Mouse (Mus musculus): ENCODE measurements around the gene Qrfp. TPM values are rescaled to one million over a fixed set of nuclear protein-coding genes. Genes with fewer than 3 reads are reported as not detected.

Gene Qrfp
- polyA plus RNA-seq, 1 experiment from 2014 or later: not detected

DNA sequence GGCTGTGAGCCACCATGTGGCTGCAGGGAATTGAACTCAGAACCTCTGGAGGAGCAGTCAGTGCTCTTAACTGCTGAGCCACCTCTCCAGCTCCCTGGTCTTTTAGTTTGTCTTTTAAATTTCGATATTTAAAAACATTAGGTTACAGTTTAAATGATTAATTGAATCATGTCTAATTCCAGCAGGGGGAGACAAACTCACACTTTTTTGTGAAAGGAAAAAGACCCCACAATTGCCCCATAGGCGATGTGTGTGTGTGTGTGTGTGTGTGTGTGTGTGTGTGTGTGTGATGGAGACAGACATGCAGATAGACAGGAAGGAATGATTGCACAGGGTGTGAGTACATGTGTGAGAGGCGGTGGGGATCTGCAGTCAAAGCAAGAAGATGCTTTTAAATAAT is 22.2 kb downstream of the Qrfp start:
- no peak overlapping the region for H3K4me3 ChIP-seq (ENCODE audit: low read length)
- H3K9ac ChIP-seq (ENCODE audit: low read depth, low read length): no peak overlapping the region
- 74% methylated on average over 3 of the region's 3 CpGs for WGBS
- no peaks in the 10 kb centered on the region for H3K9me3 ChIP-seq (ENCODE audit: control insufficient read depth, low read length)
- no peaks in the 10 kb centered on the region for H3K27me3 ChIP-seq (replicated peaks; ENCODE audit: control insufficient read depth, insufficient read depth, low read length)
- peaks cover 38% of the 10 kb centered on the region for H3K36me3 ChIP-seq (ENCODE audit: control insufficient read depth, insufficient read depth, low read length)
- no peak overlapping the region for H3K27ac ChIP-seq (ENCODE audit: low read length)
- H3K4me2 ChIP-seq (ENCODE audit: low read depth, low read length): no peak overlapping the region
- no peak for ATAC-seq
- no peaks in the 10 kb centered on the region for H3K4me1 ChIP-seq (ENCODE audit: control insufficient read depth, insufficient read depth, low read length)

DNA sequence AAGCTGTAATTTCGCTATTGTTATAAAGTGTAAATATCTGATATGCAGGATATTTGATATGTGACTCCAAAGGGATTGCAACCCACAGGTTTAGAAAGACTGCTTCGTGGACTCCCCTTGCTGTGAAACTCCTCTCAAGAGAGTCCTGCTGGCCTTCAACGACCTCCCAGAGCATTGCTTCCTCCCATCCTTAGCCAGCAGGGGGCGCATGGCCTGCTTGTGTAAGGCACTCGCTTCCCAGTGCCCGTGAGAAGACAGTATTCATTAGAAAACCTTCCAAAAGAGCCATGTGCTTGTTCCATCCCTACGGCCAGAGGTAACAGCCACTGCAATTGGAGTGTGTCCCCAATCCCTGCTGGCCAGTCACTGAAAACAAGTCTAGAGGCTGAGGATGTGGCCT is 23.4 kb downstream of the Qrfp start:
- no peaks in the 10 kb centered on the region for H3K9me3 ChIP-seq (ENCODE audit: control insufficient read depth, low read length)
- no peak overlapping the region for H3K4me3 ChIP-seq (ENCODE audit: low read length)
- H3K4me1 ChIP-seq (ENCODE audit: control insufficient read depth, insufficient read depth, low read length): no peaks in the 10 kb centered on the region
- no peak overlapping the region for H3K9ac ChIP-seq (ENCODE audit: low read depth, low read length)
- no peak overlapping the region for H3K4me2 ChIP-seq (ENCODE audit: low read depth, low read length)
- no peaks in the 10 kb centered on the region for H3K27me3 ChIP-seq (replicated peaks; ENCODE audit: control insufficient read depth, insufficient read depth, low read length)
- H3K27ac ChIP-seq (ENCODE audit: low read length): no peak overlapping the region
- peaks cover 35% of the 10 kb centered on the region for H3K36me3 ChIP-seq (ENCODE audit: control insufficient read depth, insufficient read depth, low read length)
- ATAC-seq: no peak
- WGBS: 16% methylated on average over 7 of the region's 7 CpGs

DNA sequence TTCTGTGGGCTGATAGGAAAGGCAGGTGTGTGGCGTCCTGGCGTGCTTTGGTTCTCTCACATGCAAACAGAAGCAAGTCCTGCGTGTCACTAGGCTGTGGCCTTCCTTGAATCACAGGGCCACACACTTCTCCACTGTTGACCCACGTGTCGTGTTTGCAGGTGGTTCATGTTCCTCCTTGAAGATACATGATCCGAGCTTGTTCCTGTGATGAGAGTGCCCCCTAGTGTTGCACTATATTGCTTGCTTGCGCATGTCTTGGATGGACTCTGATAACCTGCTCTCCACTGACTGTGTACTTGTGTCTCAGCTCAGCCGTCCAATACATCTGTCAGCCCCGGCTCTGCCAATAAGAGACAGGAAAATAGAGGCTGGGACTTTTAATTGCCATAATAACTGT is 25.3 kb downstream of the Qrfp start:
- 33% methylated on average over 9 of the region's 9 CpGs for WGBS
- no peaks in the 10 kb centered on the region for H3K4me1 ChIP-seq (ENCODE audit: control insufficient read depth, insufficient read depth, low read length)
- H3K9ac ChIP-seq (ENCODE audit: low read depth, low read length): no peak overlapping the region
- ATAC-seq: peak; percentile 53; the same call in 1 of the 2 replicates
- H3K9me3 ChIP-seq (ENCODE audit: control insufficient read depth, low read length): no peaks in the 10 kb centered on the region
- H3K27me3 ChIP-seq (replicated peaks; ENCODE audit: control insufficient read depth, insufficient read depth, low read length): no peaks in the 10 kb centered on the region
- no peak overlapping the region for H3K4me3 ChIP-seq (ENCODE audit: low read length)
- H3K4me2 ChIP-seq (ENCODE audit: low read depth, low read length): no peak overlapping the region
- no peak overlapping the region for H3K27ac ChIP-seq (ENCODE audit: low read length)
- H3K36me3 ChIP-seq (ENCODE audit: control insufficient read depth, insufficient read depth, low read length): peaks cover 29% of the 10 kb centered on the region

DNA sequence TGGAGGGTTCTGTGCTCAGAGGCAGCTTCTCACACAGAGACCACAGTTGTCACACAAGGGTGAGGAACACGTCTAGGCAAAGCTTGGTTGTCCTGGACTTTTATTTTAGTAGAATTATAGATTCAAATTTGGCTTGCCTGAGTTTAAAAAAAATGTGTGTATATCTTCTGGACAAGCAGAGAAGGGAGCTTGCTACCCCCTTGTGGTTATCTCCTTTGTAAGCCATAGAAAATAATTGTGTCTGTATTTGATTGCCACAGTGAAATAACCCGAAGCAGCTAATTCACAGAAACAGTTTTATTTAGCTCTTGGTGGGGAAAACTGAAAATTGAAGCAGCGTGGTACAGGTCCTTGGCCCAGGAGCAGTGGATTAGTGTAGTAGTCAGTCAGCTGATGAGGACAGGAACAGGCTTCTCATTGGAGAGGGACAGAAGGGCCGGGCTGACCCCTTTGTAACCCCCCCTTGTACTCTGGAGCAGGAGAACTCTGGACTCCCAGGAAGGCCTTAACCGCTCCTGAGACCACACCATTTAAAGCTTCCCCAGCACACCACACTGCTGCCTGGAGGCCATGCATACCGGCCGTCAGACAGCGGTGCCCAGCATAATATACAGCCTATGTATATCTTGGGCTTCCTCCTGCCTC is 27.3 kb downstream of the Qrfp start:
- H3K9ac ChIP-seq (ENCODE audit: low read depth, low read length): no peak overlapping the region
- 67% methylated on average over 8 of the region's 8 CpGs for WGBS
- no peak for ATAC-seq
- no peaks in the 10 kb centered on the region for H3K4me1 ChIP-seq (ENCODE audit: control insufficient read depth, insufficient read depth, low read length)
- H3K4me3 ChIP-seq (ENCODE audit: low read length): no peak overlapping the region
- no peaks in the 10 kb centered on the region for H3K9me3 ChIP-seq (ENCODE audit: control insufficient read depth, low read length)
- no peaks in the 10 kb centered on the region for H3K27me3 ChIP-seq (replicated peaks; ENCODE audit: control insufficient read depth, insufficient read depth, low read length)
- H3K36me3 ChIP-seq (ENCODE audit: control insufficient read depth, insufficient read depth, low read length): peaks cover 35% of the 10 kb centered on the region
- H3K4me2 ChIP-seq (ENCODE audit: low read depth, low read length): no peak overlapping the region
- H3K27ac ChIP-seq (ENCODE audit: low read length): no peak overlapping the region

DNA sequence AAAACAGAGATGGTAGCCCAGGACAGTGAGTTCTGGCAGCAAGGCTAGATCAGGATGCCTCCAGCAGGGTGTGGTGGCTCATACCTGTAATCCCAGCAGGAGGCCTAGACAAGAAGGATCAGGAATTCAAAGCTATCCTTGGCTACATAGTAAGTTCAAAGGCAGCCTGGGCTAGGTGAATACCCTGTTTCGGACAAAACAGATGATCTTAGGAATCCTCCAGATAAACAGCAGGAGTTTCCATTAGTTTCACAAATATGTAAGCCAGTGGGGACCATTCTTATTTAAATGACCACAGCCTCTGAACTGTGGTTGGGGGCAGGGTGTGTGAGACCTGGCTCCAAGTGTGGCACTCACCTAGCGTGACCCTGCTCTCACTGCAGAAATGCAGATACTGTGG is 31.1 kb downstream of the Qrfp start:
- WGBS: 82% methylated on average over 2 of the region's 2 CpGs
- Histone ChIP-seq H3K36me3 (ENCODE audit: control insufficient read depth, insufficient read depth, low read length) (peaks cover 22% of the 10 kb centered on the region; the same call in 1 of the 2 replicates), H3K9ac (ENCODE audit: low read depth, low read length) (no peak overlapping the region), H3K27me3 (replicated peaks; ENCODE audit: control insufficient read depth, insufficient read depth, low read length) (no peaks in the 10 kb centered on the region), H3K4me3 (ENCODE audit: low read length) (no peak overlapping the region), H3K27ac (ENCODE audit: low read length) (no peak overlapping the region), H3K4me1 (ENCODE audit: control insufficient read depth, insufficient read depth, low read length) (no peaks in the 10 kb centered on the region), H3K4me2 (ENCODE audit: low read depth, low read length) (no peak overlapping the region), H3K9me3 (ENCODE audit: control insufficient read depth, low read length) (no peaks in the 10 kb centered on the region)
- no peak for ATAC-seq

DNA sequence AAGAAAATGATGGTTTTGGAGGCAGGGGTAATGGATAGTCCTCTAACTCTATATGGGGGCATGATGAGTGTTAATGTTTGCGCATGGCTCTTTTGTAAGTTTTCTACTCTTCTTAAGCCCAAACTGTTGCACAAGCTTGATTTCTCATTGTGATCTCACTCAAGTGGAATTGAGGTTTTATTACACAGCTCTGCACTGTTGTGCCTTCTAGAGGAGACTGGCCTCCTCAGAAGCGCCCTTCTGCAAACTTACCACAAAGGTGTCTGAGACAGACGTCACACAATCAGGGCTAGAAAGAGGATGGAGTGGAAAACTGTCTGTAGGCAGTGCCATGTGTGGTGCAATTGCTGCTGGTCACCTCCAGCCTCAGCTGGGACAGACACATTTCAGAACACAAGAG is 33.9 kb downstream of the Qrfp start:
- no peak for ATAC-seq
- WGBS: 91% methylated on average over 3 of the region's 3 CpGs
- H3K4me1 ChIP-seq (ENCODE audit: control insufficient read depth, insufficient read depth, low read length): peaks cover 9% of the 10 kb centered on the region
- no peaks in the 10 kb centered on the region for H3K27me3 ChIP-seq (replicated peaks; ENCODE audit: control insufficient read depth, insufficient read depth, low read length)
- H3K9ac ChIP-seq (ENCODE audit: low read depth, low read length): no peak overlapping the region
- H3K4me2 ChIP-seq (ENCODE audit: low read depth, low read length): no peak overlapping the region
- H3K4me3 ChIP-seq (ENCODE audit: low read length): no peak overlapping the region
- H3K27ac ChIP-seq (ENCODE audit: low read length): no peak overlapping the region
- H3K9me3 ChIP-seq (ENCODE audit: control insufficient read depth, low read length): no peaks in the 10 kb centered on the region
- H3K36me3 ChIP-seq (ENCODE audit: control insufficient read depth, insufficient read depth, low read length): peaks cover 22% of the 10 kb centered on the region; the same call in 1 of the 2 replicates

DNA sequence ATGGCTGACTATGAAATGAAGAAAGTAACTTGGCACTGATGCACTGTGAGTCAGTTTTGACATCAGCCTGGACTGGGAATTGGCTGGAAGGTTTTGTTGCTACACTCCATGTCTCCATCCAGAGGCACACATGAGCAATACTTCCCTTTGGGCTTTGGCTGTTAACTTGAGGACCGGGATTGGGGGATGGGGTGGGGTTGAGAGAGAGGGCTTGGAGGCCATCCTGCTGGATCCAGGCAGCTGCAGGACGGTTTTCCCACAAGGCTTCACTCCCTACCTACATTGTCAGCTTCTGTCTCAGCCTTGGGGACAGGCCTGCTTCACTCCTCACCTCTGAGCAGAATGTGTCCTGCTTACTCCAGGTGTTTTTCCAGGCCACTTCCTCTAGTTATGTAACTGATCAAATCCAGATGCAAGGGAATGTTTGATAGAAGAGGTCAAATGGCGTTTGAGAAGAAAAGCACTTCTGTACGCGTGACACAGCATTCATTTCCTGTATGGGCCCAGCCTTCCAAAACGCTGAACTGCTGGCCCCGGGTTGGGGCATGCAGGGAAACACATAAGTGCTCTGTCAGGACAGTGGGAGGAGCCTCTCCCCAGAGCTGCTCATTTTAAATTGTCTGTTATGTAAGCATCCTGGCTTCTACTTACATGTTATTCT is 39.5 kb downstream of the Qrfp start:
- no peaks in the 10 kb centered on the region for H3K9me3 ChIP-seq (ENCODE audit: control insufficient read depth, low read length)
- H3K36me3 ChIP-seq (ENCODE audit: control insufficient read depth, insufficient read depth, low read length): no peaks in the 10 kb centered on the region
- no peak overlapping the region for H3K4me3 ChIP-seq (ENCODE audit: low read length)
- peak overlapping the region; percentile 85 for H3K27ac ChIP-seq (ENCODE audit: low read length)
- peaks cover 57% of the 10 kb centered on the region for H3K4me1 ChIP-seq (ENCODE audit: control insufficient read depth, insufficient read depth, low read length)
- WGBS: 15% methylated on average over 7 of the region's 7 CpGs
- no peaks in the 10 kb centered on the region for H3K27me3 ChIP-seq (replicated peaks; ENCODE audit: control insufficient read depth, insufficient read depth, low read length)
- peak; percentile 79 for ATAC-seq
- H3K4me2 ChIP-seq (ENCODE audit: low read depth, low read length): peak overlapping the region; percentile 32
- H3K9ac ChIP-seq (ENCODE audit: low read depth, low read length): no peak overlapping the region

DNA sequence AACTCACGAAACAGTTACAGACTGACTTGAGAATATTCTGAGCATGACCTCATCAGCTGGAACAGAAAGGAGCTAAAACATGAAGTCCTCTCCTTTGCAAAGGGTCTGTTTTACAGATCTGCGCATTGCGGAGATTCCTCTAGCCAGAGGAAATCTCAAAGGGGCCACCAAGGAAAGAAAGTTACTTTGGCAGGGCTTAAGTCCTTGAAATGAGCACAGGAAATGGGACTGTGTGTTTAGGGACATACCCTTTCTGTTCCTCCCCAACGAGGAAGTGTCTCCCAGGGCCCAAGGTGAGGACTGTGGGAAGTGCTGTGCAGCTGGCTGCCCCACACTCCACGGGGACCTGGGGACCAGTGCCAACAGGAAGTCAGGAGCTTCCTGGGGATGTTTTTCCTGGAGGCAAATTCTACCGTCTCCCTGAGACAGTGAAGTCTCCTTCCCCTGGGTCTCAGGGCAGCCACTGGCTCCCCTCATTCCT is 40.7 kb downstream of the Qrfp start:
- no peaks in the 10 kb centered on the region for H3K36me3 ChIP-seq (ENCODE audit: control insufficient read depth, insufficient read depth, low read length)
- peak; percentile 52 for ATAC-seq
- peak overlapping the region; percentile 78 for H3K27ac ChIP-seq (ENCODE audit: low read length)
- H3K9ac ChIP-seq (ENCODE audit: low read depth, low read length): peak overlapping the region; percentile 57; the same call in 1 of the 2 replicates
- 18% methylated on average over 6 of the region's 6 CpGs for WGBS
- H3K4me2 ChIP-seq (ENCODE audit: low read depth, low read length): peak overlapping the region; percentile 27
- H3K4me1 ChIP-seq (ENCODE audit: control insufficient read depth, insufficient read depth, low read length): peaks cover 62% of the 10 kb centered on the region
- H3K9me3 ChIP-seq (ENCODE audit: control insufficient read depth, low read length): no peaks in the 10 kb centered on the region
- no peak overlapping the region for H3K4me3 ChIP-seq (ENCODE audit: low read length)
- H3K27me3 ChIP-seq (replicated peaks; ENCODE audit: control insufficient read depth, insufficient read depth, low read length): no peaks in the 10 kb centered on the region

DNA sequence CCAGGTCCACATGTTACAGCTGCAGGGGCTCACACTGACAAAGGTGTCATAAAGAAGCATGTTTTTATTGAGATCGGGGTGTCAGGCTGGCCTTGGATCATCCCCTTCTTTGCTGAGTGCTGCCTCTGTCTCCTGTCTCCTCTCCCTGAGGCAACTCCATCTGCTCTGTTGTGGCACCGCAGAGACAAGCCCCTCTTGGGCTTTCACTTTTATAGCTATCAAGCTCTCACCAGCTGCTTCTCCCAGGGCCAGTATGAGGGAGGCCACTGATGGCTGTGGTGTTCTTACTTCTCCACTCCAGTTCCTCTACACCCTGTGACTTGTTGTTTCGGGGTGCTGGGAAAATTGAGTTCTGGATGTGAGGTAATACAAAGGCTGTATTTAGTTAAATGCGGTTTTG is 41.3 kb downstream of the Qrfp start:
- H3K4me3 ChIP-seq (ENCODE audit: low read length): no peak overlapping the region
- H3K36me3 ChIP-seq (ENCODE audit: control insufficient read depth, insufficient read depth, low read length): no peaks in the 10 kb centered on the region
- H3K9ac ChIP-seq (ENCODE audit: low read depth, low read length): peak overlapping the region; percentile 57
- ATAC-seq: 0 out of 2 replicates have a peak, but pooled peaks have one; percentile 22
- H3K9me3 ChIP-seq (ENCODE audit: control insufficient read depth, low read length): no peaks in the 10 kb centered on the region
- H3K4me2 ChIP-seq (ENCODE audit: low read depth, low read length): peak overlapping the region; percentile 27
- peak overlapping the region; percentile 78 for H3K27ac ChIP-seq (ENCODE audit: low read length)
- peaks cover 62% of the 10 kb centered on the region for H3K4me1 ChIP-seq (ENCODE audit: control insufficient read depth, insufficient read depth, low read length)
- WGBS: 33% methylated on average over 4 of the region's 4 CpGs
- H3K27me3 ChIP-seq (replicated peaks; ENCODE audit: control insufficient read depth, insufficient read depth, low read length): no peaks in the 10 kb centered on the region
